Mouse (Mus musculus): Measurements from ENCODE around the gene Bhlhe40.

DNA sequence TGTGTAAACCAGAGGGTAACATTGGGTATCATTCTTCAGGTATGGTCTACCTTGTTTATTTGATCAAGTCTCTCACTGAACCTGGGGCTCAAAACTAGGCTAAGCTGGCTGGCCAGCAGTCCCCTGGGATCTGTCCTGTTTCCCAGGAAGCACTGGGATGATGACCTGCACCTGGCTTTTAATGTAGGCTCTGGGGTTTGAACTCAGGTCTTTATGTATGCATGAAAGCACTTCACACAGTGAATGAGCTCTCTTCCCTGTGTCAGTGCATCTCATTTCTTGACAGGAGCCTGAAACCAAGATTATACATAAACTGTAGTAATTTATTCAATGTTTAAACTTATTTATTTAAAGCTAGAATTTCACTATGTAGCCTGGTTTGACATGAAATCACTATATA, 51.7 kb downstream of the Bhlhe40 start:
- TF ChIP-seq CTCF (IDR thresholded peaks at IDR 0.05; ENCODE audit: borderline replicate concordance, control insufficient read depth, extremely low read depth, insufficient read depth, low read length, poor library complexity) = no peak
- no peak for TF ChIP-seq POLR2A (IDR thresholded peaks at IDR 0.05; ENCODE audit: control insufficient read depth, extremely low read depth, insufficient read depth, low read length, poor library complexity)
